Mouse (Mus musculus) heart, embryonic 14.5 days (tissue): ENCODE results near the gene Olfr559. TPM values are rescaled to one million over a fixed set of nuclear protein-coding genes. Genes with fewer than 3 reads are reported as not detected.

Experiments used
- ATAC-seq: fragments of 200-750 bp; cut with Nextera tagmentation; 2 replicates; pipeline ENCODE4 v1.8.0; 2017; ENCODE audit warnings: low read depth, moderate TSS enrichment; ENCODE audit not compliant: insufficient number of reproducible peaks, insufficient read depth, low FRiP score
- H3K27ac ChIP-seq, 2 experiments: fragments of 200-500 bp in 1 of 2; fragments of 300-500 bp in 1 of 2; sonication (generic) in 1 of 2; replicated peaks in 1 of 2; 2 replicates each; pipeline ENCODE4 v1.5.1; 2012 to 2014; ENCODE audit warnings: low read depth in 2 of 2, low read length in 2 of 2, control low read depth in 1 of 2, mild to moderate bottlenecking in 1 of 2, mixed read lengths in 1 of 2; ENCODE audit not compliant: control insufficient read depth in 1 of 2, insufficient read depth in 1 of 2
- H3K27me3 ChIP-seq: fragments of 300-500 bp; sonication (generic); 2 replicates; pipeline ENCODE4 v1.6.1; 2014; ENCODE audit warnings: mild to moderate bottlenecking, low read length, control low read depth; ENCODE audit not compliant: control insufficient read depth, insufficient read depth
- H3K36me3 ChIP-seq: fragments of 300-500 bp; sonication (generic); 2 replicates; pipeline ENCODE4 v1.6.1; 2014; ENCODE audit warnings: mild to moderate bottlenecking, control low read depth, low read length, mixed read lengths; ENCODE audit not compliant: control insufficient read depth, insufficient read depth
- H3K4me1 ChIP-seq, 2 experiments: fragments of 200-500 bp in 1 of 2; fragments of 300-500 bp in 1 of 2; sonication (generic) in 1 of 2; 2 replicates each; pipeline ENCODE4 v1.6.1; 2012 to 2014; ENCODE audit warnings: low read length in 2 of 2, control low read depth in 1 of 2, mixed read lengths in 1 of 2; ENCODE audit not compliant: control insufficient read depth in 2 of 2, insufficient read depth in 2 of 2
- H3K4me2 ChIP-seq: fragments of 300-500 bp; sonication (generic); 2 replicates; pipeline ENCODE4 v1.6.1; 2014; ENCODE audit warnings: mild to moderate bottlenecking, low read length
- H3K4me3 ChIP-seq, 2 experiments: fragments of 200-500 bp in 1 of 2; fragments of 300-500 bp in 1 of 2; sonication (generic) in 1 of 2; 2 replicates each; pipeline ENCODE4 v1.5.1; 2012 to 2014; ENCODE audit warnings: low read length in 2 of 2, mild to moderate bottlenecking in 2 of 2, control low read depth in 1 of 2, low read depth in 1 of 2, moderate library complexity in 1 of 2; ENCODE audit not compliant: control insufficient read depth in 1 of 2, insufficient read depth in 1 of 2
- H3K9ac ChIP-seq: fragments of 300-500 bp; sonication (generic); 2 replicates; pipeline ENCODE4 v1.6.1; 2014; ENCODE audit warnings: mild to moderate bottlenecking, low read length
- H3K9me3 ChIP-seq: fragments of 300-500 bp; sonication (generic); 2 replicates; pipeline ENCODE4 v1.6.1; 2016; ENCODE audit warnings: low read length, control low read depth; ENCODE audit not compliant: control insufficient read depth
- WGBS: fragments of 180-500 bp; shearing (Covaris S2); extraction: QIAGEN DNeasy Blood & Tissue Kit; methylation state at CpG from one replicate; pipeline ENCODE4 v1.1.7; 2014; 5-methylcytosine and 5-hydroxymethylcytosine counted together
- polyA plus RNA-seq: library from polyadenylated mRNA; unstranded; fragments of >200 nt; fragmentation: Nextera tagmentation; extraction: Ambion mirVana; gene quantifications from 2 replicates; pipeline ENCODE4 v1.2.1, GENCODE M21; 2014

Olfr559 gene
- 0.12 TPM in 1 of 2 replicates, not detected in the other for polyA plus RNA-seq

DNA sequence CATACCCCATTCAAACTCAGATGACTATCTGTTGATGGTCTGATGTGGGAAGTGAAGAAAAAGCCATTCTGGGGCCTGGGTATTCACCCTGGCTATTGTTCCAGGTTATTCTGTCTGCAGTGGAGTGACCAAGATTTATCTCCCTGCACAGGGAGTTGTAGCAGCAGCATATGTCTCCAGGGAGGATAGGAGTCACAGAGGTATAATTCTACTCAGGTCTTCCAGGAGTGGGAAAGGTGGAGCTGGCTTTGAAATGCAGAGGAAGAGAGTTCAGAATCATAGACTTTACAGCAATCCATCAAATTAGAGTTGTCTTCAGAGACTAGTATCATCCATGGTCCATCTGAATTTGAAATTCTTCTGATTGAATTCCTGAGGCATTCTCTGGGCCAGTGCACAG is at the start of gene Olfr559:
Olfr559 (minus strand) TSS at position 101 of the 400 bp plus-strand sequence.
- Histone ChIP-seq H3K27ac (no peak within 1 kb of the TSS), H3K27me3 (no peaks in the 10 kb centered on the region), H3K4me3 (no peak within 1 kb of the TSS), H3K4me1 (no peaks in the 10 kb centered on the region), H3K9ac (no peak within 1 kb of the TSS), H3K9me3 (no peaks in the 10 kb centered on the region), H3K4me2 (no peak within 1 kb of the TSS), H3K36me3 (no peaks in the 10 kb centered on the region)
- no peak for ATAC-seq

DNA sequence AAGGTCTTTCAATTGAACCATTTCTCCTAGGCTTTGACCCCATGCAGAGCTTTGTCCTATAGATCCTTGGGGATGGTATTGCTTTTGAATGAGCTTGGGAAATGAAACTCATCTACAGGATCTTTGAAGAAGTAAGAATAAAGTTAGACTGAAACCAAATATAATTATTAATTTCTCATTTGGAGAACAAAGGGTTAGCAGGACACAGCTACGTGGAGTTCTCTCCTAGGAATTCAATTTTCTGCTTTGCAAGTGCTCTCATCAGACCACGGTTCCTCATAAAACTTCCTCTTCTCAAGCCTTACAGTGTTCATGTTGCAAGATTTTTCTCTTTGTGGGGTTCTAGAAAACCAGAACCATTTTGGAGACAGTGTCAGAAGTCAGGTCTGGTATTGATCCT is 43.6 kb upstream of the Olfr559 start, which contains the start of gene Olfr561:
Olfr561 (plus strand) TSS at position 301 of the 400 bp plus-strand sequence.
- Histone ChIP-seq H3K9me3 (no peaks in the 10 kb centered on the region), H3K4me1 (no peaks in the 10 kb centered on the region), H3K27ac (no peak within 1 kb of the TSS), H3K4me3 (no peak within 1 kb of the TSS), H3K27me3 (no peaks in the 10 kb centered on the region), H3K4me2 (no peak within 1 kb of the TSS), H3K9ac (no peak within 1 kb of the TSS), H3K36me3 (no peaks in the 10 kb centered on the region)
- 61% methylated on average over 2 of the region's 2 CpGs for WGBS
- no peak for ATAC-seq

DNA sequence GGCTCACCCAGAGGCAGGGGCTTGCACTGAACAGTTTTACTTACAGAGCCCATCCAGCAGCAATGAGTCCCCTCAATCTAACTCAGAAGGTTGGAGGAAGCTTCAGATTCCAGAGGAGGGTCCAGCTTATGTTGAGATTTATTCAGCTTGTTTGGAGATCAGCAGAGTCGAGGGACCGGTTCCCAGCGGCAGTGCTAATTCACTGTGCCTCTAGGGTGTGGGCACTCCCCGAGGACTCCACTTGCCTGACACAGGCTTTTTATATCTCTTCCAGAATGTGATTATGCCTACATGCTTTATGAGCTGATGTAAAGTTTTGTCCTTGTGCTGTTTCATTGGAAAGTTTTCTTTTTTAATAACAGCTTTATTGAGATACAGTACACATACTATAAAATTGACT is 32.0 kb upstream of the Olfr559 start, which contains the start of the genes Olfr560 and Olfr78:
Olfr560 (minus strand) TSS at position 101 of the 400 bp plus-strand sequence.
Olfr78 (minus strand) TSS at position 206 of the 400 bp plus-strand sequence.
- no peak for ATAC-seq
- WGBS = 71% methylated on average over 4 of the region's 4 CpGs

DNA sequence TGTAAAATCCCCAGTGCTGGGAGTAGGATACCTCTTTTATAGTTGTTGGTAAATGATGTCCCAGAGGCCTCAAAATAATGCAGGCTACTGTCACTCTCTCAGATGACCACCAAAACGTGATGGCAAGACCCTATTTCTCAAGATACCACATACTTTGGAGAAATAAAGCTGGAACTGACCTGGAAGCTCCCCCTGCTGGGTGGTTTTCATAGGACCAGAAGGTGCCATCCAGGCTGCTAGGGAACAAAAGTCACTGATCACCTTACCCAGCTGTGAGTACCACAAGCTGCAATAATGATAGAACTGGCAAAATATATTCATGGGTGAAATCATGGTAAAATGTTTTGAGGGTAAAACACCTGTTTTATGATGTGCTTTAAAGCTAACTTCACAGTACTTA is 24.8 kb upstream of the Olfr559 start:
- Histone ChIP-seq H3K9ac (no peak overlapping the region), H3K4me3 (no peak overlapping the region), H3K9me3 (no peaks in the 10 kb centered on the region), H3K4me2 (no peak overlapping the region), H3K4me1 (no peaks in the 10 kb centered on the region), H3K27me3 (no peaks in the 10 kb centered on the region), H3K36me3 (no peaks in the 10 kb centered on the region), H3K27ac (no peak overlapping the region)
- WGBS = 11% methylated on average over 1 of the region's 1 CpGs
- ATAC-seq = no peak

More for the DNA sequence above, 32.0 kb upstream of the Olfr559 start, which contains the start of the genes Olfr560 and Olfr78:
- Histone ChIP-seq H3K36me3 (no peaks in the 10 kb centered on the region), H3K27ac (no peak within 1 kb of the TSS), H3K9me3 (no peaks in the 10 kb centered on the region), H3K4me2 (no peak within 1 kb of the TSS), H3K4me1 (no peaks in the 10 kb centered on the region), H3K4me3 (no peak within 1 kb of the TSS), H3K27me3 (no peaks in the 10 kb centered on the region), H3K9ac (no peak within 1 kb of the TSS)

DNA sequence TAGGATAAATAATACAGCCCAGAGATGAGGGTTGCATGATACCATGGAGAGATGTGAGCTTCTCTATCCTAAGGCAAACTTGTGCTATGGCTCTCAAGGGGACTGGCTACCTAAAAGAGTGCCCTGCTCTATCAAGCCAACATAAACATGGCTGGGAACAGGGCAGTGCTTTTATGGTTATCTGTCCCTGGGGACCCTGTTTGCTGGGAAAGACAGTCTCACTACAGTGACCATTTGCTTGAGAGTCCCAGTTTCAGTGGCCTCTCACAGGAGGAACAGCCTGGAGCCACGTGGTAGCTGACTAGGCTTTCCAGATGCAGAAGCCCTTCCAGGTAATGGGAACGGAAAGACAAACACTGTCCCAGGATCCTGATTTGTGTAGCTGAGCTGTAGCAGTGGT is 10.4 kb upstream of the Olfr559 start:
- WGBS = 30% methylated on average over 2 of the region's 2 CpGs
- H3K9me3 ChIP-seq = no peaks in the 10 kb centered on the region
- no peaks in the 10 kb centered on the region for H3K4me1 ChIP-seq
- no peak for ATAC-seq
- H3K9ac ChIP-seq = no peak overlapping the region
- H3K4me3 ChIP-seq = no peak overlapping the region
- no peaks in the 10 kb centered on the region for H3K36me3 ChIP-seq
- H3K27me3 ChIP-seq = no peaks in the 10 kb centered on the region
- no peak overlapping the region for H3K27ac ChIP-seq
- no peak overlapping the region for H3K4me2 ChIP-seq

DNA sequence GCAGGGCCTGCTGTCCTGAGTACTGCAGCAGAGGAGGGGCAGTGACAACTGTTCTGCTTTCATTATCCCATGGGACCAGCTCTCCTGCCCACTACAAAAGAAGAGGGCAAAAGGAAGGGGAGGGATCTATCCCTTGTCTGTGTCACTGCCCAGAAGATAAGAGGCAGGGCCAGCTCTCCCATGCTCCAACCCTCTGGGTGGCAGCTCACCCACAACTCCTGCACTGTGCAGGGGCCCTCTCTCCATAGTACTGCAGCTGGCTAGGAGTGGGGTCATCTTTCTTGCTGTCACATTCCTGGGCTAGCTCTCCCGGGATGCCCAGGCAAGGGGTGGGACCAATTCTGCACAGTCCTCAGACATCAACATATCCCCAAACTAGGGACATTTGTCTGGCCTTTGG is 6.5 kb upstream of the Olfr559 start:
- Histone ChIP-seq H3K36me3 (no peaks in the 10 kb centered on the region), H3K9me3 (no peaks in the 10 kb centered on the region), H3K4me1 (no peaks in the 10 kb centered on the region), H3K27ac (no peak overlapping the region), H3K4me2 (no peak overlapping the region), H3K9ac (no peak overlapping the region), H3K4me3 (no peak overlapping the region), H3K27me3 (no peaks in the 10 kb centered on the region)
- WGBS = 37% methylated on average over 1 of the region's 1 CpGs
- no peak for ATAC-seq

DNA sequence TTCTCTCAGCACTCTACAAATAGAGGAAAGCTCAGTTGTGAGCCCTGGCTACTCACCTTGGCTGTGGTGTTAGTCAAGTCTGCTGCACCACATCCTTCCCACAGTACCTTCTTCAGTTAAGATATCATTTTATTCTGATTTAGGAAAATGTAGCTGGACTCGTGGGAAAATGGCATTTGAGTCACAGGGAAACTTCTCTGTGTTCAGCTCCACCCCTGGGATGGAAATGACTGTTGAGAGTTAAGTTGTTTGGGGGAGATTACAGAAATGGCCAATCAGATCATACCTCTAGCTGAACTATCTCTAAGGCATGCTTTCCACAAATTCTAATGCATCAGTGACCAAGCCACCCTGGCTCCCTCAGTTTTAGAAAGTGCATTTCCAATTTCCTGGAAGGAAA is 8.3 kb downstream of the Olfr559 start, which contains the start of gene Olfr33:
Olfr33 (minus strand) TSS at position 101 of the 400 bp plus-strand sequence.
- WGBS = 39% methylated on average over 1 of the region's 1 CpGs
- no peak for ATAC-seq
- H3K27me3 ChIP-seq = no peaks in the 10 kb centered on the region
- H3K4me2 ChIP-seq = no peak within 1 kb of the TSS
- no peak within 1 kb of the TSS for H3K4me3 ChIP-seq
- no peaks in the 10 kb centered on the region for H3K4me1 ChIP-seq
- no peak within 1 kb of the TSS for H3K9ac ChIP-seq
- no peak within 1 kb of the TSS for H3K27ac ChIP-seq
- H3K9me3 ChIP-seq = no peaks in the 10 kb centered on the region
- H3K36me3 ChIP-seq = no peaks in the 10 kb centered on the region

DNA sequence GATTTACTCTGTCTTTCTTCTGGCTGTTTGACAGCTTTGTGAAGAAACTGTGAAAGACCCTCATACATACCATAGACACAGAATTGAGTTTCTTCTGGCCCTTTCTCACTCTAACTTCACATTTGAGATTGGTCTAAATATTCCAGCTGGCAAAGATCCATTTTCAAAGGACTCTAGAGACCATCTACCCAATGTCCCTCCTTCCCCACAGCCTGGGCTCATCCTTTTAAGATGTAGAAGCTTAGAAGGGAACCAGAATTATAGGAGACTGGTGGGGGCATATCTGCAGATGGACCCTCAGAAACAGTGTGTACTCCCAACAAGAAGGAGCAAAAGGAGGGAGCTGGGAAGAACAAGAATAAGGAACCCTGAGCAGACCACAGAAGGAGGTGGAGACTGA is 25.4 kb downstream of the Olfr559 start, which contains the start of gene Olfr558:
Olfr558 (plus strand) TSS at position 301 of the 400 bp plus-strand sequence.
- H3K9me3 ChIP-seq = no peaks in the 10 kb centered on the region
- H3K27ac ChIP-seq = no peak within 1 kb of the TSS
- H3K4me3 ChIP-seq = no peak within 1 kb of the TSS
- no peaks in the 10 kb centered on the region for H3K36me3 ChIP-seq
- no peak for ATAC-seq
- no peak within 1 kb of the TSS for H3K9ac ChIP-seq
- no peaks in the 10 kb centered on the region for H3K4me1 ChIP-seq
- no peak within 1 kb of the TSS for H3K4me2 ChIP-seq
- no peaks in the 10 kb centered on the region for H3K27me3 ChIP-seq
